Mouse (Mus musculus): ENCODE results near the gene Paxip1. TPM values are rescaled to one million over a fixed set of nuclear protein-coding genes. Genes with fewer than 3 reads are reported as not detected.
A peak's percentile ranks its signal among the peaks of the same experiment; 100 is the strongest.

Gene Paxip1
- 44.9 and 52.4 TPM in 2 replicates for polyA plus RNA-seq (2016; fragmentation: Nextera tagmentation; extraction: Ambion mirVana)

DNA sequence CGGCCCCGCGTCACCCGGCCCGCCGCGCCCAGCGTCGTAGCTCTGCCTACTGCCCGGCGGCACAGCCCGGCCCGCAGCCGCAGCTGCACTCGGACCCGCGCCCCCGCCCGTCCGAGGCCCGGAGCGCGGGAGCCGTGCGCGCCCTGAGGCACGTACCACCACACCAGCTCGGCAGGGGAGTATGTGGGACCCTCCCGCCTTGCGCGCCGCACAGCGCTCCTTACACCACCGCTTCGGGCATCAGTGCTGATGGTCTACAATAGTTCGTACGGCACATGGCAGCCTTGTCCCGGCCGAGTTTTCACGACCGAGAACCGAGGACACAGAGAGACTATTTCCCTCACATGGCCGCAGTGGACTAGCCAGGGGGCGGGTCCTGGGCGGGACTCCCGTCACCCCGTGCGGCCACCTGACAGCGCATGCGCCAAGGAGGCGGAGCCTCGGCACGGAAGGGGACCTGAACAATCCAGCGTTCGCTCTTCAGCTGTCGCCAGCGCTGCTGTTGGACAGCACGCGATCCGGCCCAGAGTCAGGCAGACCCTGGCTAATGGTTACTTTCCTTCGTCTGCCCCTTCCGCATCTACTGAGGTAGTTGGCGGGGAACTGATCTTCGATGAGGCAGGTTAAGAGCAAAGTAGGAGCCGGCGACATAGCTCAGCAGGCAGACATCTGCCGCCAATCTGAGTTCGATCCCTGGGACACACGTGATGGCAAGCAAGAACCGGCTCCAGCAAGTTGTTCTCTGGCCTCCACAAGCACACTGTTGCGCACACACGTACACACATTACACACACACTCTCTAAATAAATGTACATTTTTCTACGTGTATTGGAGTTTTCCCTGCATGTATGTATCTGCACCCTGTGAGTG is at the start of gene Paxip1:
Paxip1 (minus strand) TSS at position 389 of the 870 bp plus-strand sequence.
- Histone ChIP-seq H3K36me3 (peaks cover 28% of the 10 kb centered on the region), H3K9ac (replicated peaks) (peak within 1 kb of the TSS; percentile 84), H3K4me3 (replicated peaks) (peak within 1 kb of the TSS; percentile 72), H3K9me3 (no peaks in the 10 kb centered on the region), H3K27me3 (no peaks in the 10 kb centered on the region), H3K4me1 (replicated peaks) (peaks cover 18% of the 10 kb centered on the region), H3K4me2 (peak within 1 kb of the TSS; percentile 69), H3K27ac (peak within 1 kb of the TSS; percentile 95)
- under 1% methylated on average over 72 of the region's 73 CpGs for WGBS
- ATAC-seq (ENCODE audit: insufficient number of reproducible peaks, insufficient read depth, low FRiP score, low TSS enrichment, low read depth), result peak; percentile 96

DNA sequence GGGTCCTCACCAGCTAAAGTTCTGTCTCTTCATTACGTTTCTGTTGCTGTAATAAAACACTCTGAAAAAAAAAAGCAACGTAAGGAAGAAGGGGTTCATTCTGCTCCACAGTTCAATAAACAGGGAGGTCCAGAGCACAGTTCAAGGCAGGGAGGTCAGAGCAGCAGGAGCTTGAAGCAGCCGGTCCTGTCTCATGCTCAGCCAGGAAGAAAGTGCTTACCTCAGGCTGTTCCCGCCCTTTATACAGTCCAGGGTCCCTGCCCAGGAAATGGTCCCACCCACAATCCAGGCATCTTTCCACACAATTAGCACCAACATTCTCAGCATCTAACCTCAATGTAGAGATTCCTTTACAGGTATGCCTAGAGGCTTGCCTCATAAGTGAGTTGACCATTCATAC is 46.6 kb upstream of the Paxip1 start:
- Histone ChIP-seq H3K4me3 (replicated peaks) (no peak overlapping the region), H3K27me3 (peaks cover 26% of the 10 kb centered on the region), H3K4me1 (replicated peaks) (peaks cover 3% of the 10 kb centered on the region; the same call in 1 of the 2 replicates), H3K36me3 (no peaks in the 10 kb centered on the region), H3K9me3 (no peaks in the 10 kb centered on the region), H3K27ac (no peak overlapping the region), H3K9ac (replicated peaks) (no peak overlapping the region), H3K4me2 (no peak overlapping the region)
- WGBS, result 44% methylated on average over 4 of the region's 4 CpGs
- no peak for ATAC-seq (ENCODE audit: insufficient number of reproducible peaks, insufficient read depth, low FRiP score, low TSS enrichment, low read depth)

DNA sequence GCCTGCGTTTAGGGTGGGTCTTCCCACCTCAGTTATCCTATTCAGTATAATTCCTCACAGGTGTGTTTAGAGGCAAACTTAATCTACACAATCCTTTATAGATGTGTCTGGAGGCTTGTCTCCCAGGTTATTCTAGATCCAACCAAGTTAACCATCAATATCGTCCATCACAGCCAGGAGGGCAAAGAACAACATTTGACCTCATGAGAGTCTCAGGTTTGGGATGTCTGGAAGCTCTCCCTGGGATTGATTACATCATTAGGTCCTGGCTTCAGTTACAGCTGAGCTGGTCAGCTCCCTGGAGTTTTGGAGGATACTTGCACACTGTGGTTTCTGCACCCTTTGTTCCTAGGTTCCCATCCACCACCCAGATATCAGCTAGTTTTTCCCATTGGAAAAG is 43.6 kb upstream of the Paxip1 start:
- Histone ChIP-seq H3K9ac (replicated peaks) (no peak overlapping the region), H3K4me1 (replicated peaks) (no peaks in the 10 kb centered on the region), H3K27ac (no peak overlapping the region), H3K4me3 (replicated peaks) (no peak overlapping the region), H3K36me3 (no peaks in the 10 kb centered on the region), H3K9me3 (no peaks in the 10 kb centered on the region), H3K4me2 (no peak overlapping the region), H3K27me3 (no peaks in the 10 kb centered on the region)
- 83% methylated on average over 2 of the region's 2 CpGs for WGBS
- no peak for ATAC-seq (ENCODE audit: insufficient number of reproducible peaks, insufficient read depth, low FRiP score, low TSS enrichment, low read depth)

DNA sequence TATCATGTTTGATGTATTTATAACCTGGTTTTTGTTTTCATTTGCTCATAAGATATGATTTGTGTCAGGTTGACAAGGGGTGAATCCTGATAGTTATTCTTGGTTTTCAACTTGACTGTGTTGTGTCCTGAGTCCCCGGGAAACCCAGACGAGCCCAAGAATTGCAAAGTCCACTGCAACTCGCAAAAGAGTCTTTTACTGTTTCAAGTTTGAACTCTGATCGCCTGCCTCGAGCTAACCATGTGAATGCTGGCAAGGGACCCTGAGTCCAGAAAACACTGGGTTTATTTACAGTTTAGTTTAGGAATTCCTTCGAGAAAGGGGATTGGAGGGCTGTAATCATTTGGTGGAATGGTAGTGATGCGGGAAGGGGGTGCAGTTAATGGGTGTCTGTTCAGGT is 36.5 kb upstream of the Paxip1 start:
- WGBS, result 28% methylated on average over 7 of the region's 7 CpGs
- H3K27me3 ChIP-seq, result no peaks in the 10 kb centered on the region
- no peak for ATAC-seq (ENCODE audit: insufficient number of reproducible peaks, insufficient read depth, low FRiP score, low TSS enrichment, low read depth)
- H3K9ac ChIP-seq (replicated peaks), result no peak overlapping the region
- H3K9me3 ChIP-seq, result no peaks in the 10 kb centered on the region
- H3K4me1 ChIP-seq (replicated peaks), result no peaks in the 10 kb centered on the region
- H3K27ac ChIP-seq, result no peak overlapping the region
- no peaks in the 10 kb centered on the region for H3K36me3 ChIP-seq
- H3K4me2 ChIP-seq, result no peak overlapping the region
- no peak overlapping the region for H3K4me3 ChIP-seq (replicated peaks)

DNA sequence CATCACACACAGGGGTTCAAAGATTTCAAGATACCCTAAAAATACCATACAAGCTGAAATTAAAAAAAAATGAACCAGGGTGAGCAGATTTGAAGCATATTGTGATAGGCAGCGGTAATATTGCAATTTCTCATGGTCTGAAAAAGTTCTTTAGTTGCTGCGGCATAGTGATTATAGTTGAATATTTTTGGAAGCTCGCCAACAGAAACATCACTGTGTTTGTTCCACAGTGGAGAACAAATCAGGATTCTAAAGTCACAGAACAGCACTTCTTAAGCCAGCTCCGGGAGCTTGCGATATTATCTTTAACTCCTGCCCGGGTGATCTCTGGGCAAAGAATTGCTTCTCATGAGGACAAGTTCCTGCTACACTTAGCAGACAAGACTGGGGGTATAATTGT is 29.7 kb upstream of the Paxip1 start:
- WGBS, result 90% methylated on average over 6 of the region's 6 CpGs
- H3K27ac ChIP-seq, result no peak overlapping the region
- no peaks in the 10 kb centered on the region for H3K9me3 ChIP-seq
- no peak overlapping the region for H3K4me3 ChIP-seq (replicated peaks)
- H3K27me3 ChIP-seq, result no peaks in the 10 kb centered on the region
- no peak overlapping the region for H3K9ac ChIP-seq (replicated peaks)
- no peaks in the 10 kb centered on the region for H3K36me3 ChIP-seq
- no peak for ATAC-seq (ENCODE audit: insufficient number of reproducible peaks, insufficient read depth, low FRiP score, low TSS enrichment, low read depth)
- no peaks in the 10 kb centered on the region for H3K4me1 ChIP-seq (replicated peaks)
- H3K4me2 ChIP-seq, result no peak overlapping the region

DNA sequence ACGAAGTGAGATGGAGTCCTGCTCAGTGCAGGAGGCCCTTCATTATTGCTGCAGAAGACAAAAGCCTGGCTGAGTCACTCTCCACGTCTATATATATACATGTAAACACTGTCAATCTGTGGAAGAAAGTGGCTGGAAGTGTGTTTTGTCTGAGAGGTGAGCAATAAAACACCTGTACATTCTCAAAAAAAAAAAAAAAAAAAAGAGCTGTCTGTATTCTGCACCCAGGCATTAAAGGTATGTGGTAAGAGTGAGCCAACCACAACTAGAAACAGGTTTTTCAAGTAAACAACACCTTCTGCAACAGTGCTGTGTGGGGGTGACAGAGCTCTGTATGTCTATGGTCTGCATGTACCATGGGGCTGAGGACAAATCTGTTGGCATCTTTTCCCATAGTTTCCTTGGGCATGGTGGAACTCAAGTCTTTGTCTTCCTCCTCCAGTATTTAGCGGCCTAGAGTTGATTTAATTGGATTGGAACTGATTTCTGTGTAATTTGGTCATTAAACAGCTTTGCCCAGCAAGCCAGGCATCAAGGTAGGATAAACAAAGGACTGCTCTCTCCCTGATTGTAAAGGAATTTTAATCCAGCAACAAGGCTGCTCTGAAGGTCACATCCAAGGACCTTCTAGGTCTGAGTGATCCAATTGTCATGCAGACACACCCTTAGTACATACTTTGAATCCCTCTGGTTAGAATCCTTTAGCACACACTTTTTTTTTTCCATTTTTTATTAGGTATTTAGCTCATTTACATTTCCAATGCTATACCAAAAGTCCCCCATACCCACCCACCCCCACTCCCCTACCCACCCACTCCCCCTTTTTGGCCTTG is 27.6 kb upstream of the Paxip1 start:
- ATAC-seq (ENCODE audit: insufficient number of reproducible peaks, insufficient read depth, low FRiP score, low TSS enrichment, low read depth), result no peak
- H3K9me3 ChIP-seq, result no peaks in the 10 kb centered on the region

DNA sequence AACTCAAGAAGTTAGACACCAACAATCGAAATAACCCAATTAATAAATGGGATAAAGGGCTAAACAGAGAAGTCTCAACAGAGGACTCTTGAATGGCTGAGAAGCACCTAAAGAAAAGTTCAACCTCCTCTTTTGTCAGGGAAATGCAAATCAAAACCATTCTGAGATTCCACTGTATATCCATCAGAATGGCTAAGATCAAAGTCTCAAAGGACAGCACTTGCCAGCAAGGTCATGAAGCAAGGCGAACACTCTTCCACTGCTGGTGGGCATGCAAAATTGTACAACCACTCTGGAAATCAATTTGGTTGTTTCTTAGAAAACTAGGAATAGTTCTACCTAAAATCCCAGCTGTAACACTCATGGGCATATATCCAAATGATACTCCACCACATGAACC is 22.8 kb upstream of the Paxip1 start:
- no peak overlapping the region for H3K9ac ChIP-seq (replicated peaks)
- H3K4me2 ChIP-seq, result no peak overlapping the region
- H3K36me3 ChIP-seq, result no peaks in the 10 kb centered on the region
- no peak overlapping the region for H3K4me3 ChIP-seq (replicated peaks)
- H3K9me3 ChIP-seq, result no peaks in the 10 kb centered on the region
- no peak overlapping the region for H3K27ac ChIP-seq
- ATAC-seq (ENCODE audit: insufficient number of reproducible peaks, insufficient read depth, low FRiP score, low TSS enrichment, low read depth), result no peak
- no peaks in the 10 kb centered on the region for H3K27me3 ChIP-seq
- WGBS, result 84% methylated on average over 2 of the region's 2 CpGs
- H3K4me1 ChIP-seq (replicated peaks), result no peaks in the 10 kb centered on the region

More for the DNA sequence above, 27.6 kb upstream of the Paxip1 start:
- 70% methylated on average over 3 of the region's 3 CpGs for WGBS
- no peak overlapping the region for H3K4me3 ChIP-seq (replicated peaks)
- H3K4me2 ChIP-seq, result no peak overlapping the region
- H3K27ac ChIP-seq, result no peak overlapping the region
- H3K9ac ChIP-seq (replicated peaks), result no peak overlapping the region
- no peaks in the 10 kb centered on the region for H3K36me3 ChIP-seq
- no peaks in the 10 kb centered on the region for H3K4me1 ChIP-seq (replicated peaks)
- no peaks in the 10 kb centered on the region for H3K27me3 ChIP-seq

DNA sequence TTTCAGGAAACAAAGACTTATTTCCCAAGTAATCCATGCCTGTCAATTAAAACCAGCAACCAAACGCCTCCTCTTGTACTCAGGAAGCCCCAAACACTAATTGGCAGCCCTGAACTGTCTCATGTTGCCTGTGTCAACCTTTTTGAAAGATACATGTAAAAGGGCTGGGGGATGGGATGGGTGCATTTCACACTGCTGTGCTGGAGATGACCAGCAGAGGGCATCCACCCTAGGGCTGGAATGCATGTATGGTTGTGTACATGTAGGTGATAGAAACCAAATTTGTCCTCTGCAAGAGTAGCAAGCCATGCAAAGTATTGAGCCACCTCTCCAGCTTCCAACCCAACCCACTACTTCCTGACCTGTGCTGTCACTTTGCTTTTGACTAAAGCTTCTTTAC is 2.4 kb upstream of the Paxip1 start:
- H3K9me3 ChIP-seq, result no peaks in the 10 kb centered on the region
- H3K9ac ChIP-seq (replicated peaks), result no peak overlapping the region
- 0 out of 2 replicates have a peak, but pooled peaks cover 4% of the 10 kb centered on the region for H3K36me3 ChIP-seq
- 11% methylated on average over 1 of the region's 1 CpGs for WGBS
- no peak for ATAC-seq (ENCODE audit: insufficient number of reproducible peaks, insufficient read depth, low FRiP score, low TSS enrichment, low read depth)
- H3K4me3 ChIP-seq (replicated peaks), result no peak overlapping the region
- H3K4me2 ChIP-seq, result no peak overlapping the region
- H3K27me3 ChIP-seq, result no peaks in the 10 kb centered on the region
- peaks cover 18% of the 10 kb centered on the region for H3K4me1 ChIP-seq (replicated peaks)
- H3K27ac ChIP-seq, result no peak overlapping the region

DNA sequence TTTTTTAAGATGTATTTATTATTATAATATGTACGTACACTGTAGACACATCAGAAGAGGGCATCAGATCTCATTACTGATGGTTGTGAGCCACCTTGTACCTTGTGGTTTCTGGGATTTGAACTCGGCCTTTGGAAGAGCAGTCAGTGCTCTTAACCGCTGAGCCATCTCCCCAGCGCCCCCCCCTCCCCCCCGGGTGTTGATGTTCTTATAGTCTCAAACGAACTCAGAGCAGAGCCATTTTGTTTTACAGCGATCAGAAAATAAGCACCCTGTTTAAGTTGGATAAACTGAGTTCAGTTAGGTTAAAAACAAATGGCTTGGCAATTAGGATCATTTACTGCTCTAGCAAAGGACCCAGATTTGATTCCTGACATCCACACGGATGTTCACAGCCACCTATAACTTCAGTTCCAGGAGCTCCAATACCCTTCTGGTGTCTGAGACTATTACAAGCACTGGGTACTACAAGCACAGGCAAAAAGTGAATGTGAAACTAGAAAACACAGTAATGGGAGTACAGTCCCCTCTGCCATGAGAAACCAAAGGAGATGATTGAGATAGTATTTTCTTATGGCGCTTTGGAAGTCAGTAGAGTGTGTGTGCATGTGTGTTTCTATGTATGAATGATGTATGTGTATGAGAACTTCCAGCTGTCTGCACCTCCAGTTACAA is 1.2 kb upstream of the Paxip1 start:
- no peak overlapping the region for H3K27ac ChIP-seq
- 57% methylated on average over 9 of the region's 9 CpGs for WGBS
- peaks cover 18% of the 10 kb centered on the region for H3K4me1 ChIP-seq (replicated peaks)
- ATAC-seq (ENCODE audit: insufficient number of reproducible peaks, insufficient read depth, low FRiP score, low TSS enrichment, low read depth), result no peak
- H3K27me3 ChIP-seq, result no peaks in the 10 kb centered on the region
- H3K36me3 ChIP-seq, result peaks cover 16% of the 10 kb centered on the region
- peak overlapping the region; percentile 69 for H3K4me2 ChIP-seq
- no peaks in the 10 kb centered on the region for H3K9me3 ChIP-seq
- H3K9ac ChIP-seq (replicated peaks), result no peak overlapping the region; the same call in 1 of the 2 replicates
- H3K4me3 ChIP-seq (replicated peaks), result peak overlapping the region; percentile 72

DNA sequence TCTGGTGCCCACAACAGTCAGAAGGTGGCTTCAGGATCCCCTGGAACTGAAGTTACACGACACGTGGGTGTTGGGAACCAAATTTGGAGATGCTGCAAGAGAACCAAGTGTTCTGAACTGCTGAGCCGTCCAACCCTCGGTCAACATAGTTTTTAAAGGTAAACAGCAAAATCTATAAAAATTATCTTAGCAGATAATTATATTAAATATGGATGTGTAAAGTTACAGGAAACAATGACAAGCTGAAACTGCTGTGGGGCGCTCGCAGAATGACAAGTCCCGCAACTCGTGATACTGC is 631 bp upstream of the Paxip1 start:
- peak overlapping the region; percentile 95 for H3K27ac ChIP-seq

DNA sequence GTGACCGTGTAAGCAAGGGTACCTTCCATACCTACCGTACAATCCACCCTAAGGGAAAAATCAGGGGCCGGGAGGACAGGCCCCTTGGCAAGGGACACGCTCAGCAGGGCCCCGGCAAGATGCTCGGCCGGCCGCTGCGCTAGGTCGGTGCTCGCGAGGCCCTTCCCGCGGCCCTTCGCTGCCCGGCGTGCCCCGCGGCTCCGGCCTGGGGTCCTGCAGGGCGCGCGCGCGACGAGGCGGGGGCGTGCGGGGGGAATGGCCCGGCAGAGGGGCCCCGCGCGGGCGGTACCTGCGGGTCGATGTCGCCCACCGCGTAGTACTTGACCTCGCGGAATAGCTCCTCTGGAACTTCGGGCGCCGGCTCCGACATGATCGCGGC is 592 bp downstream of the Paxip1 start:
- peak overlapping the region; percentile 72 for H3K4me3 ChIP-seq (replicated peaks)
- H3K36me3 ChIP-seq, result peaks cover 34% of the 10 kb centered on the region
- peak overlapping the region; percentile 69 for H3K4me2 ChIP-seq
- H3K27ac ChIP-seq, result peak overlapping the region; percentile 95
- WGBS, result under 1% methylated on average over 47 of the region's 47 CpGs
- H3K4me1 ChIP-seq (replicated peaks), result peaks cover 18% of the 10 kb centered on the region
- no peaks in the 10 kb centered on the region for H3K27me3 ChIP-seq
- no peaks in the 10 kb centered on the region for H3K9me3 ChIP-seq
- peak; percentile 76 for ATAC-seq (ENCODE audit: insufficient number of reproducible peaks, insufficient read depth, low FRiP score, low TSS enrichment, low read depth)
- H3K9ac ChIP-seq (replicated peaks), result peak overlapping the region; percentile 84

More for the DNA sequence above, 631 bp upstream of the Paxip1 start:
- H3K4me2 ChIP-seq, result peak overlapping the region; percentile 69
- ATAC-seq (ENCODE audit: insufficient number of reproducible peaks, insufficient read depth, low FRiP score, low TSS enrichment, low read depth), result no peak
- H3K9me3 ChIP-seq, result no peaks in the 10 kb centered on the region
- 22% methylated on average over 8 of the region's 8 CpGs for WGBS
- H3K36me3 ChIP-seq, result peaks cover 22% of the 10 kb centered on the region
- peak overlapping the region; percentile 84 for H3K9ac ChIP-seq (replicated peaks)
- no peaks in the 10 kb centered on the region for H3K27me3 ChIP-seq
- peak overlapping the region; percentile 72 for H3K4me3 ChIP-seq (replicated peaks)
- peaks cover 18% of the 10 kb centered on the region for H3K4me1 ChIP-seq (replicated peaks)

Data from limb, embryonic 12.5 days (tissue).